Mouse (Mus musculus) brown adipose tissue, adult 24 weeks (tissue): ENCODE results near the gene Slc6a21. TPM values are rescaled to one million over a fixed set of nuclear protein-coding genes. Genes with fewer than 3 reads are reported as not detected.

Source experiments
- H3K27ac ChIP-seq: fragments of 200-500 bp; replicated peaks from 2 replicates; pipeline ENCODE4 v1.5.1; 2012; ENCODE audit warnings: low read depth, mild to moderate bottlenecking, low read length
- H3K4me1 ChIP-seq: fragments of 200-500 bp; 2 replicates; pipeline ENCODE4 v1.6.1; 2012; ENCODE audit warnings: low read length, mixed read lengths; ENCODE audit not compliant: control insufficient read depth, insufficient read depth, insufficient read length
- H3K4me3 ChIP-seq: fragments of 200-500 bp; 2 replicates; pipeline ENCODE4 v1.5.1; 2012; ENCODE audit warnings: low read depth, mild to moderate bottlenecking, low read length, moderate library complexity; ENCODE audit not compliant: insufficient read depth
- polyA plus RNA-seq: library from polyadenylated mRNA; stranded (reverse); fragments of >200 nt; gene quantifications from 2 replicates; pipeline ENCODE4 v1.2.4, GENCODE M21; 2012; ENCODE audit not compliant: missing spikeins, insufficient read depth, insufficient read length

The Slc6a21 gene
- not detected in 2 replicates for polyA plus RNA-seq

DNA sequence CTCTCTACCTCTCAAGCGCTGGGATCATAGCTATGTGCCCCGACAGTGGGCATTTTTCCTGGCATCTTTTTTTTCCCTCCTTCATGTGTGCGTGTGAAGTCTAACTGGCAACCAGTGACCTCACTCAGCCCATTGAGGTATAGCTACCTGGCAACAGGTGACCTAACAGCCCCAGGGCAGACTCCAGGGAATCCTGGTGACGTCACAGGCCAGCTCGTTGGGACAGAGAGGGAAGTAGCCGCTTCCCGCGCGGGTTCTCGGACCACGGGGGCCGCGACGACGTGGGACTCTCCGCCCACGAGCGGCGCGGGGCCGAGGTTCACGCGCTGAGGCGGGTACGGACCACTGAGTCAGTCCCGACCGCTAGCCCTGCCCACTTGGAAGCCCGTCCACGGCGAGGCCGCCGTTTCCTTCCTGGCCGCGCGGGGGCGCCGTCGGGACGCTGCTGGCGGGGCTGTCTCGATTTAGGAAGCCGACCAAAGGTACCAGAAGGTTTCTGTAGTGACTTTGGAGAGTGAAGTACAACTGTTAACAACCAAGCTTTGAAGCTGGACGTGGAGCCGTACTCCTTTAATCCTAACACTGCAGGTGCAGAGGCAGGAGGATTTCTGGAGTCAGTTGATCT is at the start of gene Slc6a21:
Gene Slc6a21, plus strand, starts transcription at position 378 of the 625 bp plus-strand sequence.
- H3K4me1 ChIP-seq = no peaks in the 10 kb centered on the region
- no peak within 1 kb of the TSS for H3K27ac ChIP-seq
- peak within 1 kb of the TSS; percentile 65 for H3K4me3 ChIP-seq

DNA sequence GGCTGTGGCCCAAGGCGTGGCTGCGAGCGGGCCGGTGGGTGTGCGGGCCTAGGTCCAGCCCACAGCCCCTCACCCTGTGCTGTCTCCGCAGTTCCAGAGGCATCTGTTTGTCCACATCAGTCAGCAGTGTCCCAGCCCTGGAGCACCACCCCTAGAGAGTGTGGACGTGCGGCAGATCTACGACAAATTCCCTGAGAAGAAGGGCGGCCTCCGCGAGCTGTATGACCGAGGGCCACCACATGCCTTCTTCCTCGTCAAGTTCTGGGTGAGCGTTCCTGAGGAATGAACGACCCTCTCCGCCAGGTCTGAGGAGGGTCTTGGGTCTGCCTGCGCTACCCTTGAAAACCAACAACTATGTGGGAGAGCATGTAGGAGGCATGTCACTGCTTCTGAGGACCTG is 48.8 kb upstream of the Slc6a21 start:
- H3K4me1 ChIP-seq = no peaks in the 10 kb centered on the region; the same call in 1 of the 2 replicates
- no peak overlapping the region for H3K27ac ChIP-seq
- H3K4me3 ChIP-seq = no peak overlapping the region

DNA sequence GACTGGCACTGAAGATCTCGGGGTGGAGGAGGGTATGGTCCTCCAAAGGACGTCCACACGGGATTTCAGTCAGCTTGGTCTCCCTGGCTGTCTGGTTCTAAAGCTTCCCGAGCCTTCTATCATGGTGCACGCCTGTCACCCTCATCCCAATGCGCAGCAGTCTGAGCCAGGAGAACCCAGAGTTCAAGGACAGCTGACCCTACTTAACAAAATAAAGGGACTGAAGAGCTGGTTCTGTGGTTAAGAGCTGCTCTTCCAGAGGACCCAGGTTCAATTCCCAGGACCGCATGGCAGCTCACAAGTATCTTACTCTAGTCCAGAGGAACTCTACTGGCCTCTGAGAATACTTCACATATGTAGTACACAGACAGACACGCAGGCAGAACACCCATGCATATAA is 48.3 kb upstream of the Slc6a21 start:
- H3K4me3 ChIP-seq = no peak overlapping the region

DNA sequence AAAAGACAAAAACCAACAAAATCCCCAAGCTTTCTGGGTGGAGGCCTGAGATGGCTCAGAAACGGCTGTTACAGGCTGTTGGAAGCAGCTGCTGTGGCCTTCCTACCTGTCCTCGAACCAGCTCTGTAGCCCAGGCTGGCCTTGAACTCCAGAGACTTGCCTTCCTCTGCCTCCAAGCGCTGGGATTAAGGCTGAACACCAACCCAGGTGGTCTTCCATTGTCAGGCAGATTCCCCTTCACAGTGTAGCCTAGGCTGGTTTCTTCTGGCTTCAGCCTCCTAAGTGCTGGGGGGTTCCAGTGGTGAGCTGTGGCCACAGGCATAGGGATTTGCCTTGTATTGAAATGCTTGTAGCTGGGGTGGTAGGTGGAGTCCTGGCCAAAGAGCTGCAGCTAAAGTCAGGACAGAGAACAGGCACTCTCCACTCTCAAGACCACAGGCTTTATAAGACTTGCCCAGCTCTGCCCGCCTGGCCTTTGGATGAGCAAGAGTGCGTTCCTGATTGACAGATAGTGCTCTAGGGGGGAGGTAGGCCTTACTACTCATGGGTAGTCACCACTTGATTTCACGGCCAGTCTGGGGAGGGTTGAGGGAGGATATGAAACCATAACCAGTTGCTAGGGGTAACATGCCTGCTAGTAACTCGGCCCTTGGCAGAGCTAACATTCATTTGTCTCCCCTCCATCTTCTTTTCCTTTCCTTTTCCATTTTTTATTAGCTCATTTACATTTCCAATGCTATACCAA is 47.7 kb upstream of the Slc6a21 start:
- Histone ChIP-seq H3K27ac (no peak overlapping the region), H3K4me3 (no peak overlapping the region), H3K4me1 (peaks cover 9% of the 10 kb centered on the region)

More for the DNA sequence above, 48.3 kb upstream of the Slc6a21 start:
- Histone ChIP-seq H3K4me1 (peaks cover 4% of the 10 kb centered on the region; the same call in 1 of the 2 replicates), H3K27ac (no peak overlapping the region)

DNA sequence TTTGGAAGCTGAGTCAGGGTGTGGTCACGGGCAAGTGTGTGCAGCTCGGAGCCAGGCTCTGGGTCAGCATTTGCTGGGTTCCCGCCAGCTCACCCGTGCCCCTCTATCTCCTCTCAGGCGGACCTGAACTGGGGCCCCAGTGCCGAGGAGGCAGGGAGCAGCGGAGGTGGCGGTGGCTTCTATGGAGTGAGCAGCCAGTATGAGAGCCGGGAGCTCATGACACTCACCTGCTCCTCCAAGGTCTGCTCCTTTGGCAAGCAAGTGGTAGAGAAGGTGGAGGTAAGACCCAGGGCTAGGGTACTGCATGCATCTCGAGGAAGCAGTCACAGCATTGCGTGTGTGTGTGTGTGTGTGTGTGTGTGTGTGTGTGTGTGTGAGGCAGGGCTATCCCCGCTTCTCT is 46.1 kb upstream of the Slc6a21 start:
- peaks cover 12% of the 10 kb centered on the region for H3K4me1 ChIP-seq
- no peak overlapping the region for H3K27ac ChIP-seq
- no peak overlapping the region for H3K4me3 ChIP-seq

DNA sequence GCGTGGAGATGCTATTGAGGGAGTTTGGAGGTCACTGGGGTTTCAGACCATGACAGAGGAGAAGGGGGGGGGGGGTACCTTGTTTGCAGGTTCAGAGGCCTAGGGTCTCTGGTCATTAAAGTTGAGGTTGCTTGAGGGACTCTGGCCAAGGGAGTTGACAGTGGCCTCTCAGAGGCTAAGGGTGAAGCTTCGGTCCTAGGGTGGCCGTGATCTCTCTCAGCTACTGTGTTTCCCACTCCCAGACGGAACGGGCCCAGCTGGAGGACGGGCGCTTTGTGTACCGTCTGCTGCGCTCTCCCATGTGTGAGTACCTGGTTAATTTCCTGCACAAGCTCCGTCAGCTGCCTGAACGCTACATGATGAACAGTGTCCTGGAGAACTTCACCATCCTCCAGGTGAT is 45.4 kb upstream of the Slc6a21 start:
- Histone ChIP-seq H3K4me3 (no peak overlapping the region), H3K4me1 (peaks cover 12% of the 10 kb centered on the region), H3K27ac (no peak overlapping the region)

DNA sequence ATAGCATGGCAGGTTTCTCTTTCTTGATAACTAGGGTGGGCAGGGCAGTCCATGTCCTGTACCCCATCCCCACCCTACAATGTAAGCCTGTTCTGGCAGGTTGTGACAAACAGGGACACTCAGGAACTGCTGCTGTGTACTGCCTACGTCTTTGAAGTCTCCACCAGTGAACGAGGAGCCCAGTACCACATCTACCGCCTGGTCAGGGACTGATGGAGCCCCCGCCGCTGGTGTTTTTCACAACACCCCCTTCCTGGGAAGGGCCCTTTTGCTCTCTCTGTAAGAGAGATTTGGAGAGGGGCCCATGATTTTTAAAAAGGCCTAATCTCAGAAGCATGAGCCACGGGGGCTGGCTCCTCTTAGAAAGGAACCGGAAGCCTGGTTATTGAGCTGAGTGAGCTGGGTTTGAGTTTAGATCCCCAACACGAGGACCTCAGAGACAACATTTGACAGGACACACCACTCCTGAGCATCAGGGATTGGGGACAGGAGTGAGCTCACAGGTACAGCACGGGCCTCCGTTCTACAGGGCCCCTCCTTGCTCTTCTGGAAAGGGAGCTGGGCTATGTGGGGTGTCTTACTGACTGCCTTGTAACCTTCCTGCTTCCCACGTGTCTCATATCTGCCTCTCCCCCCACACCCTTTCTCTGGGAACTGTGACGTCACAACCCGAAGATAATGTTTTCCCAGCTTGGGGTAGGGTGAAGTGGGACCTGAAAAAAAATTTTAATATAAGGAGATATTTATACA is 44.4 kb upstream of the Slc6a21 start:
- H3K4me1 ChIP-seq = peaks cover 12% of the 10 kb centered on the region
- H3K4me3 ChIP-seq = no peak overlapping the region
- no peak overlapping the region for H3K27ac ChIP-seq

DNA sequence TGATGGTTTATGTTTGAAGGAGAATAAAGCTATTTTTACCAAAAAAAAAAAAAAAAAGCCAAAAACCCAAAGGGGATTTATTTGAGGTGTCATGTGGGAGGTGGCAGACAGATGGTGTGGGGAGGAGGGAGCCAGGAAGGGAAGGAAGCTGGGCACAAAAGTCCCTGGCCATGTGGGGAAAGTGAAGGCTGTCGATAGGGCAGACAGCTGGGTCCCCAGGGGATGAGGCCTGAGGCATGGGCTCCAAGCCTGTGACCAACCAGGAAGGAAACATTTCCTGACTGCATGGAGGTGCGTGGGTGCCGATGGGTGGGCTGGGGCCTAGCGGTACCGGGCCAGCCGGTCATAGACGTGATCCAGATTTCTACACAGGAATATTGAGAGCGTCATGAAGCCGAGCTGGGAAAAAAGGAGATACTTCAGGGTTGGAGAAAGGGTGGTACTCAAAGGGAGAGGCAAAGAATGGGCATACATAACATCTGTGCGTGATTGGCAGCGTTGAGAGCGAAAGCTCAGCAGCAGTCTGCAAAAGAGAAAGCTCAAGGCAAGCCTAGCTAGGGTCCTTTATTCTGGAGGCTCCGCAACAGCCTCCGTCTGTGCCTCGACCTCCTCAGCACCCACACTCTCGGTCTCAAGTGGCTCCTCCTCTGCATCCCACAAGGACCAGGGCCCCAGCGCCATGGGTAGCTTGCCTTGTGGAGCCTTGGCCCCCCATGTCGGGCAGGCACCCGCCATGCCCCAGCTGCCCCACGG is 43.6 kb upstream of the Slc6a21 start:
- Histone ChIP-seq H3K4me1 (peaks cover 12% of the 10 kb centered on the region), H3K4me3 (peak overlapping the region; percentile 7; the same call in 1 of the 2 replicates), H3K27ac (no peak overlapping the region)

DNA sequence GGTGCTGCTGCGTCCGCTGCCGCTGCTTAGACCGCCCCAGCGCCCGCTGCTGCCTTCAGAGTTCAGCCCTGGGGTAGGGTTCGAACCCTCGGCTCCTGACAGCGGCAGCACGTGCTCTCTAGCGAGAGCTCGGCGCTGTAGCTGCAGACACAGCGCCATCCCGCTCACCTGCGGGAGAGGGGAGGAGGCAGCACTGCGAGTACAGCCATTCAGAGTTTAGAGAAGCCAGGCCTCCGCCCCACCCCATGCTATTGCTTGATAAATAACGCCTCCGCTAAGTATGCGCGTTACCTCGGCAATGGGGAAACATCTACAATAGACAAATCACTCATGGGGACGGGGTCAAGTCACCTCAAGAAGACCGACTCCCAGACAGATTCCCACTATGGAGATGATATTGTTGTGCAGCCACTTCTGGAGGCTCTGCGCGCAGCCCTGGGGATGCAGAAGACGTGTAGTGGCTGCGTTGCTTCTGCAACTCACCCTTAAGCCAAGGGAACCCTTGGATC is 42.9 kb upstream of the Slc6a21 start:
- H3K27ac ChIP-seq = no peak overlapping the region
- peak overlapping the region; percentile 36; the same call in 1 of the 2 replicates for H3K4me3 ChIP-seq
- H3K4me1 ChIP-seq = peaks cover 14% of the 10 kb centered on the region

DNA sequence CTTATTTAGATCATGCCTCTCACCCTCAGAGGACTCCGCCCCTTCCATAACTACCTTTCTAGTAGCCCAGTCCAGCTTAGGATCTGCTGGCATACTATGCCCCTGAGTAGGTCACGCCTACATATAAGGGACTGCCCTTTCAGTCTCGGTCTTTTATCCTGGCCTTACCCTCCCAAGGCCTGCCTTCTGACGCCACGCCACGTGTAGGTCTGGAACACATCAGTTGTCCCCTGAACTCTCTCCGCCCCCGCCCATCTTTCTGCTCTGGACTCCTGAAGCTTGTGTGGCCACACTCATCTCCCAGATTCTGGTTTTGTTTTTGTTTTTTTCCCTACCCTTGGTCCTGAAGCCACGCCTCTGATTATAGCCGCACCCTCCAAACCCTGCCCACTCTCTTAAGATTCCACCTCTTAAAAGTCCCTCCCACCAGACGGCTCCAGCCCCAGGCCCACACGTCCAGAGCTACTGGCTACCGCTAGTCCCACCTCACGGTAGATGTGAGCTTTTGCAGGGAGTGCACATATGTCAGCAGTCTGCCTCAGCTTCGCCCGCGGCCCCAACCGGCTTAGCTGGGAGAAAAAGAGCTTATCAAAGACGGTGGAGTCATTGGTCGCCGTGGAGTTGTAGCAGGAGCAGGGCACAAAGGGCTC is 42.3 kb upstream of the Slc6a21 start:
- Histone ChIP-seq H3K27ac (no peak overlapping the region), H3K4me3 (peak overlapping the region; percentile 36), H3K4me1 (peaks cover 14% of the 10 kb centered on the region)

DNA sequence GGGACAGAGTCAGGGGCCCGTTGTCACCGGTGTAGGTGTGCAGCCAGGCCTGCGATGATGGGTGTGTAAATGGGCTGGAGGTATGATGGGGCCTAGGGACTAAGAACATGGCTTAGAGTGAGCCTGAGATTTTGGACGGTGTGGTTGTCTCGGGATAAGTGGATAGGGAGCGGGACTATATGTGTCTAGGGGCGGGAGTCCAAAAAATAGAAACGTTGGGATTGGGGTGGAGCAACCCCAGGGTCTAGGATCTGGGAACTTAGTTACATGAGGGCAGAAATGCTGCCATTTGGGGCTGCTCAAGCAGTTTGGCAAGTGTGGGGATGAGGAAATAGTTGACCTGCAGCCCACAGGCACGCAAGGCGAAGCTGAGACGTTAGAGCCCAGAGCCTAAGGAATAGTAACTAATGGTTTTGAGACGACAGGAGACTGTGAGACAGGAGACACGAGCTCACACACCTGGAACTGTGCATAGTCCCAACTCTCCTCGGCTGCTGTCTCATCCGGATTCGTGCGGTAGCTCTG is 41.6 kb upstream of the Slc6a21 start:
- H3K4me3 ChIP-seq = peak overlapping the region; percentile 32; the same call in 1 of the 2 replicates
- no peak overlapping the region for H3K27ac ChIP-seq
- H3K4me1 ChIP-seq = peaks cover 14% of the 10 kb centered on the region

DNA sequence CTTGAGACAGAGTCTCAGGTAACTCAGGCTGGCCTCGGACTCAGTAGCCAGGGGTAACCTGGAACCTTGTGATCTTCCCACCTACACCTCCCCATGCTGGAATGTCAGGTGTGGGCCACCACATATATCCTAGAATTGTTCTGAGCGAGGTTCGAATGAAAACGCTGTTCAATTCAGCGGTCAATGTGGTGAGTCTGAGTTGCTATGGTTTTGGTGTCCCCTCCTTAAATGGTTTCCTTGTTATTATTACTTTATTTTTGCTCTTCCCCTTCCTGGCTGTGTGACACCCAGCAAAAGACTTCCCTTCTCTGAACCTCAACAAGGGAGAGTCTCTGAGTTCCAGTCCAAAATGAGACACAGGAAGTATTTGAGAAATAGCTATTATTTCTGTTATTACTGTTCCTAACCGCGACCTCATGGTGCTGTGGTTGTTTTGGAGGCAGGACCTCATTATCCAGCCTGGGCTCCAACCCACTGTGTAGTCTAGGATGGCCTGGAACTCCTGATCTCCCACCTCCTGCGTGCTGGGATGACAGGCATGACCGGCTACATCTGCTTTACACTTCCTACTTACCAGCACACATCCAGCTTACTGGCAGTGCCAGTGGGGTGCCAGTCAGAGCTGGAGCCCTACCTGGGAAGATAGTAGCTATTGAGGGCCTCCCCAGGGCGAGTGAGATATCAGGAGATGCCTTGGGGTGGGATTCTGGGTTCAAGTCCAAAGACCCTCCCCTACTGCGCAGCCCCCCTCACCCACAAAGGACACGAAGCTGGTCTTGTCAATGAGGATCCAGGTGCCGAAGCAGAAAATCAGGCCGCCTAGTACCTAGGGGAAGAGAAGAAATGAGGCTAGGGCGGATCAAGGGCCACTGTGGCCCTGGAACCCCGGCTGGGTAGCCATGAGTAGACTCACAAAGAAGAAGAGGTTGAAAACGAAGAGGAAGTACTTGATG is 39.3 kb upstream of the Slc6a21 start:
- Histone ChIP-seq H3K27ac (peak overlapping the region; percentile 55), H3K4me3 (peak overlapping the region; percentile 41), H3K4me1 (peaks cover 16% of the 10 kb centered on the region)
